In the genomic region with DNA sequence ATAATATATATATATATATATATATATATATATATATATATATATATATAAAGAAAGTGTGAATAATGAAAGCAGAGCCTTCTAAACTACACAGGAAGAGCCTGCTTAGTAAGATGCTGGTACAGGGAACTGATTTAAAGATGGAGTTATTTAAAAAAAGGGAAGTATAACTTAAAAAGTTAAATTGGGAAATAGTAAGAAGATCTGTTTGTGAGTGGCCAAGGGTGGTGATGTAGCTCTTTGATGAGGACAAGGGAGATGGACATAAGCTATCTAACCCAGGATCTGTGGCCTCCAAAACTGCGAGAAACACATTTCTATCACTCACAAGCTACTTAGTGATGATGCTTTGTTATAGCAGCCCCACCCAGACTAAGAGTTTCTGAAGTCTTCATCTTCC, we compare ENCODE assay signal across 23 mouse cellular contexts.
"Had no signal": no experiment of that assay in that cellular context is flagged by ENCODE, and none has a peak within 500 bp of the region (broad histone marks: within the 10 kb centered on the region; RNA-seq: fewer than 3 reads in every experiment).

No protein-coding gene starts in this region.

- H3K27ac ChIP-seq: heart, adult 2 months; heart, embryonic 13.5 days; heart, embryonic 15.5 days; hindbrain, embryonic 13.5 days; hindbrain, embryonic 15.5 days; hindbrain, postnatal 0 days; kidney, embryonic 15.5 days; kidney, postnatal 0 days; layer of hippocampus, adult 2 months; left cerebral cortex, adult 2 months; limb, embryonic 13.5 days; limb, embryonic 15.5 days; liver, embryonic 12.5 days had no signal

- H3K4me1 ChIP-seq: limb, embryonic 15.5 days; liver, embryonic 12.5 days had no signal

- H3K4me3 ChIP-seq: heart, adult 2 months; heart, embryonic 13.5 days; heart, embryonic 15.5 days; hindbrain, embryonic 13.5 days; hindbrain, embryonic 15.5 days; kidney, embryonic 15.5 days; layer of hippocampus, adult 2 months; left cerebral cortex, adult 2 months; limb, embryonic 13.5 days; limb, embryonic 15.5 days; liver, embryonic 12.5 days had no signal

- H3K27me3 ChIP-seq: heart, embryonic 13.5 days; heart, embryonic 15.5 days; hindbrain, embryonic 13.5 days; hindbrain, embryonic 15.5 days; kidney, embryonic 15.5 days; limb, embryonic 13.5 days; limb, embryonic 15.5 days; liver, embryonic 12.5 days had no signal

- ATAC-seq: hindbrain, postnatal 0 days; intestine, embryonic 16.5 days; liver, embryonic 12.5 days had no signal

- H3K36me3 ChIP-seq: heart, embryonic 13.5 days; heart, embryonic 15.5 days; hindbrain, embryonic 13.5 days; hindbrain, embryonic 15.5 days; kidney, embryonic 15.5 days; limb, embryonic 13.5 days; limb, embryonic 15.5 days; liver, embryonic 12.5 days had no signal

- H3K9me3 ChIP-seq: heart, embryonic 13.5 days; heart, embryonic 15.5 days; hindbrain, embryonic 13.5 days; hindbrain, embryonic 15.5 days; kidney, embryonic 15.5 days; limb, embryonic 13.5 days; limb, embryonic 15.5 days; liver, embryonic 12.5 days had no signal

- DNase-seq: gastrocnemius, postnatal 14 days; gastrocnemius, postnatal 36 days; heart, adult 2 months; heart, postnatal 14 days; heart, postnatal 36 days; kidney, adult 11 months; kidney, adult 2 months; kidney, adult 9 months; kidney, postnatal 14 days; kidney, postnatal 36 days had no signal
